Mouse (Mus musculus): Measurements from ENCODE around the gene Sdk1.

- TF ChIP-seq TBP (IDR thresholded peaks at IDR 0.05; ENCODE audit: low read depth, low read length) (no peak), CTCF (IDR thresholded peaks at IDR 0.05 in 2 of 3, conservative IDR thresholded peaks at IDR 0.05 in 1 of 3; ENCODE audit: control insufficient read depth in 1 of 3, insufficient read depth in 1 of 3, low read depth in 2 of 3, low read length in 3 of 3, poor library complexity in 1 of 3, severe bottlenecking in 1 of 3) (no peak), POLR2A (IDR thresholded peaks at IDR 0.05; ENCODE audit: control insufficient read depth in 1 of 2, insufficient read depth in 1 of 2, low read depth in 1 of 2, low read length in 2 of 2, poor library complexity in 1 of 2) (no peak), EP300 (IDR thresholded peaks at IDR 0.05; ENCODE audit: low read depth in 1 of 2, low read length in 2 of 2) (no peak), GATA1 (IDR thresholded peaks at IDR 0.05; ENCODE audit: low read depth, low read length) (no peak), USF1 (IDR thresholded peaks at IDR 0.05; ENCODE audit: low read depth, low read length) (no peak)
These were observed 140.3 kb downstream of the Sdk1 start for GRCm38 (mm10) chr5:141381581-141381980.

All from MEL (cell line).